Mouse (Mus musculus) neural tube, embryonic 15.5 days (tissue): ENCODE measurements around the gene Fibcd1. TPM values are rescaled to one million over a fixed set of nuclear protein-coding genes. Genes with fewer than 3 reads are reported as not detected.

Source experiments
- ATAC-seq: fragments of 200-750 bp; cut with Nextera tagmentation; 2 replicates; pipeline ENCODE4 v1.8.0; 2017; ENCODE audit warnings: mild to moderate bottlenecking, moderate TSS enrichment, moderate library complexity; ENCODE audit not compliant: low FRiP score
- H3K27ac ChIP-seq: fragments of 300-500 bp; sonication (generic); replicated peaks from 2 replicates; pipeline ENCODE4 v1.5.1; 2015; ENCODE audit warnings: mild to moderate bottlenecking, inconsistent platforms
- H3K27me3 ChIP-seq: fragments of 300-500 bp; sonication (generic); replicated peaks from 2 replicates; pipeline ENCODE4 v1.6.1; 2015; ENCODE audit warnings: inconsistent platforms
- H3K36me3 ChIP-seq: fragments of 300-500 bp; sonication (generic); 2 replicates; pipeline ENCODE4 v1.6.1; 2015; ENCODE audit warnings: inconsistent platforms
- H3K4me1 ChIP-seq: fragments of 300-500 bp; sonication (generic); 2 replicates; pipeline ENCODE4 v1.6.1; 2015; ENCODE audit warnings: inconsistent platforms
- H3K4me2 ChIP-seq: fragments of 300-500 bp; sonication (generic); 2 replicates; pipeline ENCODE4 v1.6.1; 2015; ENCODE audit warnings: inconsistent platforms, mild to moderate bottlenecking, moderate library complexity
- H3K4me3 ChIP-seq: fragments of 300-500 bp; sonication (generic); replicated peaks from 2 replicates; pipeline ENCODE4 v1.5.1; 2015; ENCODE audit warnings: mild to moderate bottlenecking, inconsistent platforms
- H3K9ac ChIP-seq: fragments of 300-500 bp; sonication (generic); replicated peaks from 2 replicates; pipeline ENCODE4 v1.6.1; 2015; ENCODE audit warnings: mild to moderate bottlenecking, inconsistent platforms
- H3K9me3 ChIP-seq: fragments of 300-500 bp; sonication (generic); replicated peaks from 2 replicates; pipeline ENCODE4 v1.6.1; 2016; ENCODE audit warnings: inconsistent platforms
- WGBS: fragments of 180-500 bp; shearing (Covaris S2); methylation state at CpG from one replicate; pipeline ENCODE4 v1.1.7; 2015; ENCODE audit warnings: mixed read lengths; 5-methylcytosine and 5-hydroxymethylcytosine counted together
- polyA plus RNA-seq: library from polyadenylated mRNA; unstranded; fragments of >200 nt; fragmentation: Nextera tagmentation; extraction: Ambion mirVana; gene quantifications from 2 replicates; pipeline ENCODE4 v1.2.1, GENCODE M21; 2015

The Fibcd1 gene
- 4.9 and 6.4 TPM in 2 replicates for polyA plus RNA-seq

DNA sequence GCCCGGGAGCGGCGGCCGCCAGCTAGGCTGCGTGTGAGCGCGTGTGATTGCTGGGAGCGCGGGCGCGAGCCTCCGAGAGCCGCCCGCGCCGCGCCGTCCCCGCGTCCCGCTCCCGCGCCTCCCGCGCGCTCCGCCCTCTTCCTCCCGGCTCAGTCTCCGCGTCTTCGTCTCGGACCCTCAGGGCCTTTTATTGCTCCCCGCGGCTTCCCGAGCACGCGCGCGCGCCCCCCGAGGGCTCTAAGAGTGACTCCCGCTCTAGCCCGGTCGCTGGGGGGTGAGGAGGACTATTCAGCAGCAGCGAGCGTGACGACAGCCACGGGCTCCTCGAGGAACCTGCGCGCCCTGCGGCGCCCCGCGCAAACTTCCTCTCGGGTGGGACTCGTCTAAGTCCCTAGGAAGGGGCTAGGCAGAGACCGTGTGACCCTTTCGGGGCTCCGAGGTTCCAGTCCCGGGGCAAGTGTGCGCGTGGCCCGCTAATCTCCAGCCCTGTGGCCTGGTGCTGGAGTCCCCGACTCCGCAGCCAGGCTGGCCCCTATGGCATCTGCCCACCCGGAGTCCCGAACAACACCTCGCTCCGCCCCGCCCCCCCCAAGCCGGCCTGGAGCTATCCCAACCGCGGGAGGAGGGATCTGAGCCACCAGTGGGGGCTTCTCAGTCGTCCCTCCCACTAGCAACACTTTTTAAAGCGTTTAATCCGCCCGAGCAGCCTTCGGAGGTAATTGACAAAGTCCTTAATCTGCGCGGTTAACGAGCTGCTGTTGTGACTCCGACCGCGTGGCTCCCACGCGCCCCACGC, at the start of gene Fibcd1:
Fibcd1 (minus strand) TSS at position 110 of the 796 bp plus-strand sequence.
- Histone ChIP-seq H3K4me1 (peaks cover 33% of the 10 kb centered on the region), H3K27me3 (peaks cover 52% of the 10 kb centered on the region), H3K9me3 (no peaks in the 10 kb centered on the region), H3K27ac (no peak within 1 kb of the TSS), H3K4me2 (peak within 1 kb of the TSS; percentile 97), H3K9ac (peak within 1 kb of the TSS; percentile 60), H3K4me3 (peak within 1 kb of the TSS; percentile 48), H3K36me3 (no peaks in the 10 kb centered on the region)
- ATAC-seq: peak; percentile 56; the same call in 1 of the 2 replicates
- WGBS: under 1% methylated on average over 88 of the region's 88 CpGs

- Histone ChIP-seq H3K9ac (no peak overlapping the region), H3K4me1 (peaks cover 8% of the 10 kb centered on the region; the same call in 1 of the 2 replicates), H3K27me3 (peaks cover 2% of the 10 kb centered on the region; the same call in 1 of the 2 replicates), H3K4me3 (no peak overlapping the region), H3K9me3 (no peaks in the 10 kb centered on the region), H3K36me3 (no peaks in the 10 kb centered on the region), H3K4me2 (no peak overlapping the region), H3K27ac (no peak overlapping the region)
- no peak for ATAC-seq
- 58% methylated on average over 13 of the region's 13 CpGs for WGBS
These were observed 48.5 kb upstream of the Fibcd1 start for GRCm38 (mm10) chr2:31894221-31894870.

DNA sequence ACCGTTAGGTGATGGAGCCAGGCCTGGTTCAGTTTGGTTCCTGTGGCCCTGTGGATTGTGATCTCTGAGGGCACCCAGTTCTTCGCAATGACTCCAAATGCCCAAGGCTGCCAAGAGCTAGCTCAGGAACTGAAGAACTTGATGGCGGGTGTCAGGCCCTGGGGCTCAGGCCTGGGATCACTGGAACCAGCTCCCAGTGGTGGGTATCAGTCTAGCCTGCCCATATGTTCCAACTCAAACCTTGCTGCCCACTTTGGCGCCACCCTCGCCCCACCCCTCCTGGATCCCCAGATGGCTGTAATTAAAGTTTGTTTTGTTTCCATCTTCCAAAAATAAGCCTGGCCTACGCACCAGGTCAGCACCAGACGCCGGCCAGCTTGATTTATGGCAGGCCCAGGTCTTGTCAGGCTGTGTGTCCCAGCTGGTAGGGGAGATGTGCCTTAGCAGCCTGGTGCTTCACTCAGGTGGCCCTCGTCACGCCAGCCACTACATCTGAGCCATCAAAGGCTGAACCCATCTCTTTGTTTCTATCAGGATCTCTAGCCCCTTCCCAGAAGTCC, 47.4 kb upstream of the Fibcd1 start:
- Histone ChIP-seq H3K27ac (no peak overlapping the region), H3K36me3 (no peaks in the 10 kb centered on the region), H3K9ac (no peak overlapping the region), H3K4me2 (no peak overlapping the region), H3K4me3 (no peak overlapping the region), H3K4me1 (peaks cover 8% of the 10 kb centered on the region; the same call in 1 of the 2 replicates), H3K9me3 (no peaks in the 10 kb centered on the region), H3K27me3 (peaks cover 12% of the 10 kb centered on the region)
- 53% methylated on average over 10 of the region's 10 CpGs for WGBS
- no peak for ATAC-seq

DNA sequence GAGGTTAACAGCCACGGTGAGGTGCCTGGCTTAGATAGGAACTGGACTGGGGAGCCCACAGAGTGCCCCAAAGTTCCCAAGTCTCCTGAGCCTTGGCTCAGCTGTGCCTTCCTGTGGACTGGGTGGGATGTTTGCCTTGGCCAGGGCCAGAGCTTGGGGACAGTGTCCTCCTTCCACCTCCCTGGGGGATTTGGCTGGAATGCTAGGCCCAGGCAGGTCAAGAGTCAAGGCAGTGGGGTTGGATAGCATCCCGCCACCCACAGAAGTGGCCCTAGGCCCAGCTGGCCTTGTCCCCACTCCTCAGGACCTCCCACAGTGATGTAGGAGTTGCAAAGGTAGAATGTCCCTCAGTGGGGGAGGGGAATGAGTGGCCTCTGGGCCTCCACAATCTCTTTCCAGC, 45.4 kb upstream of the Fibcd1 start:
- Histone ChIP-seq H3K27ac (no peak overlapping the region), H3K4me2 (no peak overlapping the region), H3K4me3 (no peak overlapping the region), H3K27me3 (peaks cover 32% of the 10 kb centered on the region), H3K36me3 (no peaks in the 10 kb centered on the region), H3K9me3 (no peaks in the 10 kb centered on the region), H3K9ac (no peak overlapping the region), H3K4me1 (peaks cover 13% of the 10 kb centered on the region; the same call in 1 of the 2 replicates)
- WGBS: 85% methylated on average over 2 of the region's 2 CpGs
- no peak for ATAC-seq

DNA sequence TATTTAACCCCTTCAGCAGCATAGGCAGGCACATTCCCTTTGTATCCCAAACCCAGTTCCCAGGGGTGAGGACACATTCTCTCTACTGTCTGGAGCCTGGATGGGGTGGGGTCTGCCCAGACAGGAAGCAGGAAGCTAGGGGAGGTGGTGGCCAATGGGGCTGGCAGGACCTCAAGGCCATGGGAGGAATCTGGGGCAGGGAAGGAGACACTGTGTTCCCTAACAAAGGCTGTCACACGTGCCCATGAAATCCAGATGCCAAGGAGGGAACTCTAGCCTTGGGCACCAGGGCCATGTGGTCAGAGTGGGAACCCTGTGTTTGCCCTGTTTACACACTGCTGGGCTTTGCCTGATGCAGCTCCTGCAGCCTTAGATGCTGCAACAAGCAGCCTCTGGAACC, 43.1 kb upstream of the Fibcd1 start:
- Histone ChIP-seq H3K9ac (no peak overlapping the region), H3K27me3 (peaks cover 53% of the 10 kb centered on the region), H3K9me3 (no peaks in the 10 kb centered on the region), H3K36me3 (no peaks in the 10 kb centered on the region), H3K4me3 (no peak overlapping the region), H3K4me1 (peaks cover 5% of the 10 kb centered on the region; the same call in 1 of the 2 replicates), H3K27ac (no peak overlapping the region), H3K4me2 (no peak overlapping the region)
- ATAC-seq: no peak
- 57% methylated on average over 1 of the region's 1 CpGs for WGBS

DNA sequence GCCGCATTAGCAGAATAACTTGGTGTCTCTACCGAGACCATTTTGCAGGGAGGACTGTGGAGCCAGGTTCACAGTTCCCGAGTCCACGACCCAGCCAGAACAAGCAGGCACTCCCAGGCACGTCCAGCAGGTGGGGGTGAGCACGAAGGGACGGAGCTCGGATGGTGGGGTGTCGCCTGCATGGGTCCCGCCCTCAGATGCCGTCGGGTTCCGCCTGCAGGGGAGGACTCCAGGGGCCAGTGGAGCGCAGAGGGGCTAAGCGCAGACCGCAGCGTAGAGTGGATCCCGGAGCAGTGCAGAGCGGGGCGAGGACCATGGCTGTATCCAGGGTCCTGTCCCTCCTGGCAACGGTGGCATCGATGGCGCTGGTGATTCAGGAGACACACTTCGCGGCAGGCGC, 41.2 kb upstream of the Fibcd1 start, which contains the start of gene Lamc3:
Lamc3 (plus strand) TSS at position 262 of the 400 bp plus-strand sequence.
- H3K4me2 ChIP-seq: peak within 1 kb of the TSS; percentile 38
- no peak for ATAC-seq
- WGBS: 7% methylated on average over 26 of the region's 26 CpGs
- no peaks in the 10 kb centered on the region for H3K9me3 ChIP-seq
- no peak within 1 kb of the TSS for H3K9ac ChIP-seq
- no peaks in the 10 kb centered on the region for H3K36me3 ChIP-seq
- peaks cover 5% of the 10 kb centered on the region; the same call in 1 of the 2 replicates for H3K4me1 ChIP-seq
- peaks cover 63% of the 10 kb centered on the region for H3K27me3 ChIP-seq
- peak within 1 kb of the TSS; percentile 14 for H3K4me3 ChIP-seq
- H3K27ac ChIP-seq: no peak within 1 kb of the TSS

DNA sequence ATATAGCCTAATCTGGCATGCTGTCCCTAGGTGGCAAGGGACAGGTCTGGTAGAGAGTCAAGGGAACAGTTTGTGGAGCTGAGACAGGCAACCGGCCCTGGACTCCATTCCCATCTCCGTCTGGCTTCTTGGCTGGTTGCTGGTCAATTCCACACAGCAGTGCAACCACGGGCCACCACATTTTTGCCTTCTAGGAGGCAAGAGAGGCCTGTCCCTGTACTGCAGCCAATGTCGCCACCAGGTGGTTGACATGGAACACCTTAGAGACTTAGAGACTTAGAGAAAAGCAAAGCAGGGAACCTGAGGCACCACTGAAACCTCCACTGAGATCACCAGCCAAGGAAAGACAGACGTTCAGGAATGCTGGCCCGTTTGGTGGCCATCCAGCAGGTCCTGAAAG, 39.0 kb upstream of the Fibcd1 start:
- H3K27me3 ChIP-seq: peaks cover 73% of the 10 kb centered on the region
- 40% methylated on average over 6 of the region's 6 CpGs for WGBS

DNA sequence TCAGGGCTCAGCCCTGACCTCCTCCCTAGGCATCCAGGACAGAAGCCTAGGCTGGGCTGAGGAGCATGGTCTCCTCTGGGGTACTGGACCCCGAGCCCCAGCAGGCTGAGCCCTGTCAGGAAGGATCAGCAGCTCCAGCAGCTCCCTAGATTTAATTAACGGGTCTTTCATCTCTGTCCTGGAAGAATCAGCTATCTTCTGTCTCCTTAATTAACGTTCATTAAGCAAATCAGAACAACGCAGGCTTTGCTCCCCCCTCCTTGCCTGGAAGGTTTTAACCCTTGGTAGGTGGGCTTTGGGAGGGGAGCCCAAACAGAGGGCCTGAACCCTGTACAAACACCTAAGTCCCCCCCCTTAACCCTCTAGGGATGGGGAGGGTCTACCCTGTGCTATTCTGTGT, 37.3 kb upstream of the Fibcd1 start:
- H3K27ac ChIP-seq: no peak overlapping the region
- no peak overlapping the region for H3K4me3 ChIP-seq
- no peak overlapping the region for H3K9ac ChIP-seq
- H3K27me3 ChIP-seq: peaks cover 60% of the 10 kb centered on the region
- H3K9me3 ChIP-seq: no peaks in the 10 kb centered on the region
- 37% methylated on average over 4 of the region's 4 CpGs for WGBS
- ATAC-seq: no peak
- H3K36me3 ChIP-seq: no peaks in the 10 kb centered on the region
- H3K4me2 ChIP-seq: no peak overlapping the region
- H3K4me1 ChIP-seq: peaks cover 23% of the 10 kb centered on the region

More for the DNA sequence above, 39.0 kb upstream of the Fibcd1 start:
- Histone ChIP-seq H3K4me3 (no peak overlapping the region), H3K9me3 (no peaks in the 10 kb centered on the region), H3K36me3 (no peaks in the 10 kb centered on the region), H3K27ac (no peak overlapping the region), H3K9ac (no peak overlapping the region), H3K4me2 (no peak overlapping the region), H3K4me1 (peaks cover 13% of the 10 kb centered on the region)
- no peak for ATAC-seq

GRCm38 (mm10) chr2:31880868-31881267, 35.1 kb upstream of the Fibcd1 start:
- ATAC-seq: no peak
- Histone ChIP-seq H3K9ac (no peak overlapping the region), H3K36me3 (no peaks in the 10 kb centered on the region), H3K27ac (no peak overlapping the region), H3K27me3 (peaks cover 38% of the 10 kb centered on the region), H3K4me1 (peaks cover 26% of the 10 kb centered on the region), H3K9me3 (no peaks in the 10 kb centered on the region), H3K4me3 (no peak overlapping the region), H3K4me2 (peak overlapping the region; percentile 25)
- WGBS: 3% methylated on average over 14 of the region's 14 CpGs

- Histone ChIP-seq H3K4me2 (no peak overlapping the region), H3K9ac (no peak overlapping the region), H3K27ac (no peak overlapping the region), H3K36me3 (no peaks in the 10 kb centered on the region), H3K4me1 (peaks cover 35% of the 10 kb centered on the region), H3K4me3 (no peak overlapping the region), H3K27me3 (peaks cover 20% of the 10 kb centered on the region), H3K9me3 (no peaks in the 10 kb centered on the region)
- peak; percentile 55; the same call in 1 of the 2 replicates for ATAC-seq
- WGBS: 32% methylated on average over 17 of the region's 17 CpGs
These were observed 32.8 kb upstream of the Fibcd1 start for GRCm38 (mm10) chr2:31878610-31879009.

DNA sequence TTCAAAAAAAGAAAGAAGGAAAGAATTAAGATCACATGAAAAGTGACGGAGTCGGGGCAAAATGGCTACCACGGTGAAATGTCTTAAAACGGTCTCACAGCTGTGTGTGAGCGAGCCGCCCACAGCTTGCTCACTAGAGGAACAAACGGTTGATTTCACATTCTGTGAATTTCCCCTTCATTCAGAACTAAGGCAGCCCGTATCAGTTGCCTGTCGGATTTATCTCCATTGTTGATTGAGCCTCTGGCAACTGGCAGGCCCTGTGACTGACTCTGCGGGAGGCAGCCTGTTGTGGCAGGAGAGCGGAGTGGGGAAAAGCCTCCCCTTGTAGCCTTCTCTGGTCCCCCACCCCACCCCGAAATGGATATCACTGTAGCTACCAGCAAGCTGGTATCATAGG, 30.6 kb upstream of the Fibcd1 start:
- H3K4me3 ChIP-seq: no peak overlapping the region
- WGBS: 33% methylated on average over 12 of the region's 12 CpGs

More for the DNA sequence above, 30.6 kb upstream of the Fibcd1 start:
- Histone ChIP-seq H3K4me1 (peaks cover 35% of the 10 kb centered on the region), H3K27ac (no peak overlapping the region), H3K4me2 (no peak overlapping the region), H3K27me3 (peaks cover 5% of the 10 kb centered on the region; the same call in 1 of the 2 replicates), H3K9ac (no peak overlapping the region), H3K9me3 (no peaks in the 10 kb centered on the region), H3K36me3 (no peaks in the 10 kb centered on the region)
- ATAC-seq: no peak
